Mouse (Mus musculus): ENCODE measurements around the gene Olfr980. TPM values are rescaled to one million over a fixed set of nuclear protein-coding genes. Genes with fewer than 3 reads are reported as not detected.

Olfr980 gene
- polyA plus RNA-seq (2021; fragmentation: Nextera tagmentation): not detected in 2 replicates
- long read RNA-seq, experiment 1: 0 reads
- long read RNA-seq, experiment 2: 0 reads

GRCm38 (mm10) chr9:40009482-40009881, at the start of gene Olfr980:
TSS of gene Olfr980 (minus strand) at chr9:40009582.

GRCm38 (mm10) chr9:40021164-40021563, 11.8 kb upstream of the Olfr980 start, which contains the start of gene Olfr981:
TSS of gene Olfr981 (plus strand) at chr9:40021464.

GRCm38 (mm10) chr9:40003365-40003764, 6.0 kb downstream of the Olfr980 start, which contains the start of gene Olfr979:
TSS of gene Olfr979 (minus strand) at chr9:40003465.

DNA sequence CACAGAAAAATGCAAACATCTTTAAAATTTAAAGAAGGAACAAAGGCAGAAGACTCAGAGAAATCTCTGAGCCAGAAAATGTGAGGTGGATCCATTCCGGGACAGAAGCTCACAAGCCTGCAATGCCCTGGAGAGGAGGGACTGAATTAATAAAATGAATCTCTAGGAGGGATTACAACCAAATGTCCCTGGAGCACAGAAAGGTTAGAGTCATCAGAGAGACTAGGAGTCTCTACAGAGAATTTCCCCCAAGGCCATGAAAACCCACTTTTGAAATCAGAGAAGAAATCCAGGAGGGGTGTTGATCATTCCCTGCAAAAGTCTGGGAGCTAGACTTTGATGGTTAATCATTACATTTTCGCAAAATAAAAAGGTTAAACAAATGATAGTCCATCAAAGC, 17.6 kb downstream of the Olfr980 start, which contains the start of gene Olfr978:
Olfr978 (plus strand) TSS at position 301 of the 400 bp plus-strand sequence.

DNA sequence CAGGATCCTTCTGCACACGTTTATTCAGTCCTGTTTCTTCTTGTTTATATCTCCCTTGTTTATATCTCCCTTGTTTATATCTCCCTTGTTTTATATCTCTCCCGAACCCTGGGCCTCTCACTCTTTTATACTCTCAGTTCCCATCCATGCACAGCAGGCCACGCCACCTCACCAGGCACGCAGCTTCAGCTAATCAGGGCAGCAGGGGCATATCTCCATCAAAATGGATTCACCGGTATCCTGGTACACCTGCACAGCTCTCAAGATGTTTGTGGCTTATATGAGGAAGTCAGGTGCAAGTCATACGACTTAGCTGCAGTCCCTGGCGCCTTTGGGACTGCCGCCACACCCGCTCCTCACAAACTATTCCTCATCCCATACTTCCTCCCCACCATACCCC, 48.3 kb downstream of the Olfr980 start, which contains the start of gene Olfr976:
Olfr976 (minus strand) TSS at position 101 of the 400 bp plus-strand sequence.

Other genes starting within 250 kb of the Olfr980 start
- not detected in 2 replicates for gene Olfr968, start 226.3 kb downstream of the Olfr980 start, polyA plus RNA-seq (2021; fragmentation: Nextera tagmentation)
- not detected in 2 replicates for gene Olfr969, start 218.6 kb downstream of the Olfr980 start, polyA plus RNA-seq (2021; fragmentation: Nextera tagmentation)
- not detected in 2 replicates for gene Olfr970, start 200.7 kb downstream of the Olfr980 start, polyA plus RNA-seq (2021; fragmentation: Nextera tagmentation)
- not detected in 2 replicates for gene Olfr971, start 172.7 kb downstream of the Olfr980 start, polyA plus RNA-seq (2021; fragmentation: Nextera tagmentation)
- gene Olfr972, start 143.2 kb downstream of the Olfr980 start, polyA plus RNA-seq (2021; fragmentation: Nextera tagmentation): not detected in 2 replicates
- gene Olfr229, start 102.2 kb downstream of the Olfr980 start, polyA plus RNA-seq (2021; fragmentation: Nextera tagmentation): not detected in 2 replicates
- not detected in 2 replicates for gene Olfr974, start 72.1 kb downstream of the Olfr980 start, polyA plus RNA-seq (2021; fragmentation: Nextera tagmentation)
- gene Olfr975, start 57.5 kb downstream of the Olfr980 start, polyA plus RNA-seq (2021; fragmentation: Nextera tagmentation): not detected in 2 replicates
- not detected in 2 replicates for gene Olfr976, start 48.4 kb downstream of the Olfr980 start, polyA plus RNA-seq (2021; fragmentation: Nextera tagmentation)
- gene Olfr978, start 17.5 kb downstream of the Olfr980 start, polyA plus RNA-seq (2021; fragmentation: Nextera tagmentation): not detected in 2 replicates
- gene Olfr979, start 6.1 kb downstream of the Olfr980 start, polyA plus RNA-seq (2021; fragmentation: Nextera tagmentation): not detected in 2 replicates
- not detected in 2 replicates for gene Olfr981, start 11.9 kb upstream of the Olfr980 start, polyA plus RNA-seq (2021; fragmentation: Nextera tagmentation)
- gene Olfr982, start 64.2 kb upstream of the Olfr980 start, polyA plus RNA-seq (2021; fragmentation: Nextera tagmentation): not detected in 2 replicates
- gene Olfr983, start 84.0 kb upstream of the Olfr980 start, polyA plus RNA-seq (2021; fragmentation: Nextera tagmentation): not detected in 2 replicates
- gene Olfr984, start 104.6 kb upstream of the Olfr980 start, polyA plus RNA-seq (2021; fragmentation: Nextera tagmentation): not detected in 2 replicates
- not detected in 2 replicates for gene Olfr985, start 120.6 kb upstream of the Olfr980 start, polyA plus RNA-seq (2021; fragmentation: Nextera tagmentation)
- gene Tmem225, start 138.5 kb upstream of the Olfr980 start, polyA plus RNA-seq (2021; fragmentation: Nextera tagmentation): not detected in 2 replicates
- gene Olfr986, start 171.3 kb upstream of the Olfr980 start, polyA plus RNA-seq (2021; fragmentation: Nextera tagmentation): not detected in 2 replicates
- gene Zfp202, start 182.7 kb upstream of the Olfr980 start, polyA plus RNA-seq (2021; fragmentation: Nextera tagmentation): 1.1 and 1.5 TPM in 2 replicates